Mouse (Mus musculus) olfactory bulb, adult 2 months (tissue): Measurements from ENCODE around the gene Rab27a.

Source experiments
- CTCF ChIP-seq: fragments of 200-500 bp; IDR thresholded peaks from 2 replicates; pipeline ENCODE4 v1.5.1; 2012; ENCODE audit warnings: low read depth, mild to moderate bottlenecking, low read length, moderate library complexity; ENCODE audit not compliant: insufficient read depth
- POLR2A ChIP-seq: fragments of 200-500 bp; IDR thresholded peaks from 2 replicates; pipeline ENCODE4 v1.6.1; 2012; ENCODE audit warnings: mild to moderate bottlenecking, low read depth, low read length, moderate library complexity; ENCODE audit not compliant: insufficient read depth

DNA sequence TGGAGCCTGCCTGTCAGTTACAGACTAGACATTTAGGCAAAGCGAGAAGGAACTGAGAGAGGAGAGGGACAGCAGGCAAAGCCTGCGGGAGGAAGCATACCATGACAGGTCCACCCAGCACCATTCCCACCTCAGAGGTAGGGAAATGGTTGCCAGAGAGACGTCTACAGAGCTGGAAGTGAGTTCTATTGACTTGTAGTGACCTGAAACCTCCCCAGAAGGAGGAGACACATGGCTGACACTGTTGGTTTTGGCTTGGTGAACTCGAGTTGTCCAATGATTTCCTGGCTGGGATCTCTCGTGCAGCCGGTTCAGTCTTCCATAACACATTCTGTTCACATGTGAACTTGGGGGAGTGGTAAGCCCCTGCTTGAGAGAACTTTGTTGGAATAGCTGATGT, 39.3 kb downstream of the Rab27a start:
- TF ChIP-seq CTCF, result no peak
- TF ChIP-seq POLR2A, result no peak
